Mouse (Mus musculus) stomach, embryonic 14.5 days (tissue): ENCODE results near the gene Trp53tg5. TPM values are rescaled to one million over a fixed set of nuclear protein-coding genes. Genes with fewer than 3 reads are reported as not detected.
A peak's percentile ranks its signal among the peaks of the same experiment; 100 is the strongest.

Source experiments
- ATAC-seq: fragments of 200-750 bp; cut with Nextera tagmentation; 2 replicates; pipeline ENCODE4 v1.8.0; 2017; ENCODE audit warnings: low read depth, moderate TSS enrichment; ENCODE audit not compliant: insufficient number of reproducible peaks, insufficient read depth, low FRiP score
- H3K27ac ChIP-seq: fragments of 300-500 bp; sonication (generic); 2 replicates; pipeline ENCODE4 v1.5.1; 2014; ENCODE audit warnings: mild to moderate bottlenecking, low read length, moderate library complexity, mixed read lengths
- H3K27me3 ChIP-seq: fragments of 300-500 bp; sonication (generic); 2 replicates; pipeline ENCODE4 v1.6.1; 2014; ENCODE audit warnings: low read length, control low read depth, mixed read lengths; ENCODE audit not compliant: control insufficient read depth, insufficient read depth
- H3K36me3 ChIP-seq: fragments of 300-500 bp; sonication (generic); 2 replicates; pipeline ENCODE4 v1.6.1; 2014; ENCODE audit warnings: mild to moderate bottlenecking, control low read depth, low read length, moderate library complexity, mixed read lengths; ENCODE audit not compliant: control insufficient read depth, insufficient read depth
- H3K4me1 ChIP-seq: fragments of 300-500 bp; sonication (generic); 2 replicates; pipeline ENCODE4 v1.6.1; 2014; ENCODE audit warnings: low read length, control low read depth, mixed read lengths; ENCODE audit not compliant: control insufficient read depth, insufficient read depth
- H3K4me2 ChIP-seq: fragments of 300-500 bp; sonication (generic); replicated peaks from 2 replicates; pipeline ENCODE4 v1.6.1; 2014; ENCODE audit warnings: low read depth, low read length, control low read depth
- H3K4me3 ChIP-seq: fragments of 300-500 bp; sonication (generic); 2 replicates; pipeline ENCODE4 v1.5.1; 2014; ENCODE audit warnings: low read depth, low read length, control low read depth
- H3K9ac ChIP-seq: fragments of 300-500 bp; sonication (generic); replicated peaks from 2 replicates; pipeline ENCODE4 v1.6.1; 2014; ENCODE audit warnings: low read depth, mild to moderate bottlenecking, control low read depth, low read length, moderate library complexity, mixed read lengths
- H3K9me3 ChIP-seq: fragments of 300-500 bp; sonication (generic); 2 replicates; pipeline ENCODE4 v1.6.1; 2016; ENCODE audit warnings: low read depth, low read length, control low read depth; ENCODE audit not compliant: control insufficient read depth
- WGBS: fragments of 180-500 bp; shearing (Covaris S2); extraction: QIAGEN DNeasy Blood & Tissue Kit; methylation state at CpG from one replicate; pipeline ENCODE4 v1.1.7; 2014; 5-methylcytosine and 5-hydroxymethylcytosine counted together
- polyA plus RNA-seq: library from polyadenylated mRNA; unstranded; fragments of >200 nt; fragmentation: Nextera tagmentation; extraction: Ambion mirVana; gene quantifications from 2 replicates; pipeline ENCODE4 v1.2.1, GENCODE M21; 2014

Trp53tg5 gene
- polyA plus RNA-seq, 1 experiment from 2014 or later, result not detected

DNA sequence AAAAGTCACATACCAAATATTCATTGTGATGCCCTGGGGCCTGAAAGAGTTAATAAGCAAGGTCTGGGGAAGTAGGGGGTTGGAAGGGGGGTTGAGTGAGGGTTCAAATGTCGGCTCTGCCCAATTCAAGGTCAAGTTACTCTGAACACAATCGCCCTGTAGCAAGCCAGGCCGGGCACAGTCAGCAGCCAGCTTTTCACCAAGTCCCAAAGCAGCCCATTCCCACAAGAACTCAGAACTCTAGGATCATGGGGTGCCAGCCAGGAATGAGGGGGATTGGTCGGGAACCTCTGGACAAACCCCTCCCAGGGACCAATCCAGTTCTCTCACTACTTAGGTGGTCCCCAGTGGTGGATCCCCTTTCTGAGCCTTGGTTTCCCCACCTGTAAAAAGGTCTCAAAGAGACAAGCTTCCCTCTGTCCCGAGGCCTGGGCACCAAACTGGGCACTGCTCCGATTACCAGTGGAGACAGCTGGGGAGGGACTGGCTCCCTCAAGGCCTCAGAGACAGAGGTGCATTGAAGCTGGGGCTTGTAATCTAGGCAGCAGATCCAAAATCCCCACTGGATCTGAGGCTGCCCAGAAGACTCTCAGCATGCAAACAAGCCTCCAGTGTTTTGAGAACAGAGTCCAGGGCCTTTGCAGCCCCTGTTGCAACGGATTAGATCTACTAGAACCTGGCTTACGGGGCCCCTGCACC, 37.2 kb downstream of the Trp53tg5 start:
- H3K4me1 ChIP-seq, result peaks cover 77% of the 10 kb centered on the region
- H3K27ac ChIP-seq, result peak overlapping the region; percentile 82
- 25% methylated on average over 8 of the region's 8 CpGs for WGBS
- H3K36me3 ChIP-seq, result no peaks in the 10 kb centered on the region
- ATAC-seq, result no peak
- H3K27me3 ChIP-seq, result no peaks in the 10 kb centered on the region
- 0 out of 2 replicates have a peak overlapping the region, but pooled peaks have one; percentile 10 for H3K9ac ChIP-seq
- no peak overlapping the region for H3K4me3 ChIP-seq
- H3K9me3 ChIP-seq, result no peaks in the 10 kb centered on the region
- peak overlapping the region; percentile 26 for H3K4me2 ChIP-seq

DNA sequence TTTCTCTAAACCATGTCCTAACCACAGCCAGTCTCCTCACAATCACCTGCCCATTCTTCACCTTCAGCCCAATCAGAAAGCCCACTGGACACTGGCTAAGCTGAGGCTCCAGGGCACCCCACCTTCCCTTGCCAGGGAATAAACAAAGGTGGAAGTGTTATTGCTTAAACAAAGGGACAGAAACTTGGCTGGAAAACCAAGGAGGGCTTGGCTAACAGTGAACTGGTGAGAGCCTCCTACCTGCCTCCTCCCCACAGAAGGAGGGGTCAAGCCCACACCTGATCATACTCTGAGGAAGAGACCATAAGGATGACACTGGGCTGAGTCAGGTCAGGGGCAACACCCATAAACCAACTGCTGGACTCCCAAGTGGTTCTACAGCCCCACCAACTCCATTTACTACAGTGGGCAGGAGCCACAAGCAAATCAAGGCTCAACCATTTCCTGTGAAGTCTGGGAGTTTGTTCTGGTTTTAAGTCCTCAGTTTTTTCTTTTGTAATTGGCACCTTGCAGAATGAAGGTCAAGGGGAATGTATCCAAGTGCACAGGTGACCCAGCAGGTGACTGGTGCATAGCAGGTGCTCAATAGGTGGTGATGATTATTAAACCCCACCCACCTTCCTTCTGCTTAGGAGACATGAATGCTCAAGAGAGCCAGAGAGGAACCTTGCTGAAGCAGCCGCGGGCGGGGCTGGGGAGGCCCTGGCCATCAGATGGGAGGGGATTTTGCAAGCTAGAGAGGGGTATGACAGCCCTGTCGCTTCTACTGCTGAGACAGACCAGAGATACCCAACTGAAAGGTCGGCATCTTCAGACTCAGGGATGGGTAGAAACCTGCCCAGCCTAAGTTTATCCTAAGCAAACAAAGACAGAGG, 38.1 kb downstream of the Trp53tg5 start:
- Histone ChIP-seq H3K9ac (no peak overlapping the region), H3K9me3 (no peaks in the 10 kb centered on the region), H3K4me3 (no peak overlapping the region), H3K36me3 (no peaks in the 10 kb centered on the region), H3K4me2 (no peak overlapping the region), H3K27me3 (no peaks in the 10 kb centered on the region), H3K4me1 (peaks cover 85% of the 10 kb centered on the region), H3K27ac (peak overlapping the region; percentile 82; the same call in 1 of the 2 replicates)
- 35% methylated on average over 5 of the region's 5 CpGs for WGBS
- no peak for ATAC-seq

DNA sequence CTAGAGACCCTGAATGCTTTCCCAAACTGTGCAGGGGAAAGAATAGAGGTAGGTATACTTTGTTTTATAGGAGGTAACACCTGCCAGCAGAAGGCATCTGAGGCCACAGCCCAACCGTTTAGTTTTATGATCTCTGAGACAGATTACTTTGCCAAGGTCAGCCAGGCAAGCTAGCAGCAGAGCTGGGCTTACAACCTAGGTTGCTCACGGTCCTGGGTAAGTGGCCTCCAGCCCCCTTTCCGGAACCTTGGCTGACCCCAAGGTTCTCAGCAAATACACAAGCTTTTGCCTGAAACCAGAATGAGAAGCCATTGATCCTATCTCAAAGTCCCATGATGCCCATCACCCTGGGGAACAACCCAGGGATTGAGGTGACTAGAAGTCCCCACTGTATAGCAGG, 38.8 kb downstream of the Trp53tg5 start:
- Histone ChIP-seq H3K27me3 (no peaks in the 10 kb centered on the region), H3K27ac (peak overlapping the region; percentile 41; the same call in 1 of the 2 replicates), H3K9me3 (no peaks in the 10 kb centered on the region), H3K4me2 (no peak overlapping the region), H3K36me3 (0 out of 2 replicates have a peak, but pooled peaks cover under 1% of the 10 kb centered on the region), H3K4me3 (no peak overlapping the region), H3K9ac (no peak overlapping the region), H3K4me1 (peaks cover 82% of the 10 kb centered on the region)
- WGBS, result 47% methylated on average over 3 of the region's 3 CpGs
- ATAC-seq, result no peak

DNA sequence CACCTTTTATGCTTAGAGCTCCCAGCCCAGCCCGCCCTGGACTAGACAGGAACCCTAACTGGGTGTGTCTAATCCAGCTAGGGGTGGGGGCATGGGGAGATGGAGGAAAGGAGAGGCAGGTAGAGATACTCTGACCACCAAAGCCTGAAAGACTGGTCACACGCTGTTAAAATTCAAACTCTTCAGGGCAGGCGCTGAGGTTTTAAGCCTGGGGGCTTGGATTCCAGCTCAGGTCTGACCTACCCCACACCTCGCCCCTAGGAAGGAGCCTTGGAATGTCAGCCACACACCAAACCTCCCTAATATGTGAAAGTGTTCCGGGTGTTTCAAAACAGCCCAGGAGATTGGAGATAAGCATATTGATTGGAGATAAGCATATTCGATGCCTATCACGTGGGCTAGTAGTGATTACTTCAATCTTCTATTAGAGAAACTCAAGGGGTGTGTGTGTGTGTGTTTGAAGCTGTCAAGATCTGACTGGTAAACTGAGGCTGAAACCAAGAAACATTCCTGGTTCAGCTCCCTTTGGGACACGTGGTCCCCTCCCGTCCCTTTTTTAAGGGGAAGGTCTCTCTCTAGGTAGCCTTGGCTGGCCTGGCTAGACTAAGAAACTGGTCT, 40.1 kb downstream of the Trp53tg5 start:
- 69% methylated on average over 9 of the region's 9 CpGs for WGBS
- Histone ChIP-seq H3K27ac (peak overlapping the region; percentile 64; the same call in 1 of the 2 replicates), H3K36me3 (0 out of 2 replicates have a peak, but pooled peaks cover 4% of the 10 kb centered on the region), H3K27me3 (no peaks in the 10 kb centered on the region), H3K9me3 (no peaks in the 10 kb centered on the region), H3K9ac (no peak overlapping the region), H3K4me1 (peaks cover 73% of the 10 kb centered on the region), H3K4me3 (no peak overlapping the region), H3K4me2 (no peak overlapping the region)
- no peak for ATAC-seq

DNA sequence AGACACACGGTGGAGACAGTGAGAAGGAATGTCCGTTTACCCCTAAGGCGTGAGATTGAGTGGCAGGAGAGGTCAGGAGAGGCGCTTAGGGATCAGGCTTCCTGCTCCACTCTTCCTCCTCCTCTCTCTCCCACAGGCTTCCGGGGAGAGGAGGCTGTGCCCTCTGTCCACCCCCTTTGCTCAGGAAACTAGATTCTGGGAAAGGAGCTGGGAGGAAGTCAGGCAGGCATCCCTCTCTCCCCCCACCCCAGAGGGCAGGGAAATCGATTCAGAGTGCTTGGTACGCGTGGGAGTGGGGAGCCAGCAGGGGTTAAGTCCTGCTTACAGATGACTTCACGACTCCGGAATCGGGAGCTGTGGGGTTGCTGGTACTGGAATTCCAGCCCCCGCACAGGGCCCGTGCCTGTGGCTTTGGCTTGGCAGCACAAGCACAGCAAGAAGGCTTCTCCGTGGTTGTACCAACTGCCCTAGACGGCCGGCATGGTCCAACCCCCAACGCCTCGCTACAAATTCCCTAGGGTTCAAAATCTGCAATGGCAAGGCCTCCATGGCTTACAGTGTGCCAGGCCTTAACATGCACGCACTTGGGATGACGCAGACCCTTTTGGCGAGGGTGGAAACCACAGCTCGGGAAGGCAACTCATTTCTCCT, 40.9 kb downstream of the Trp53tg5 start:
- 17% methylated on average over 22 of the region's 22 CpGs for WGBS
- ATAC-seq, result no peak
- Histone ChIP-seq H3K9ac (no peak overlapping the region; the same call in 1 of the 2 replicates), H3K4me1 (peaks cover 70% of the 10 kb centered on the region), H3K9me3 (no peaks in the 10 kb centered on the region), H3K27me3 (no peaks in the 10 kb centered on the region), H3K27ac (peak overlapping the region; percentile 64), H3K4me3 (no peak overlapping the region), H3K4me2 (peak overlapping the region; percentile 15), H3K36me3 (0 out of 2 replicates have a peak, but pooled peaks cover 4% of the 10 kb centered on the region)

DNA sequence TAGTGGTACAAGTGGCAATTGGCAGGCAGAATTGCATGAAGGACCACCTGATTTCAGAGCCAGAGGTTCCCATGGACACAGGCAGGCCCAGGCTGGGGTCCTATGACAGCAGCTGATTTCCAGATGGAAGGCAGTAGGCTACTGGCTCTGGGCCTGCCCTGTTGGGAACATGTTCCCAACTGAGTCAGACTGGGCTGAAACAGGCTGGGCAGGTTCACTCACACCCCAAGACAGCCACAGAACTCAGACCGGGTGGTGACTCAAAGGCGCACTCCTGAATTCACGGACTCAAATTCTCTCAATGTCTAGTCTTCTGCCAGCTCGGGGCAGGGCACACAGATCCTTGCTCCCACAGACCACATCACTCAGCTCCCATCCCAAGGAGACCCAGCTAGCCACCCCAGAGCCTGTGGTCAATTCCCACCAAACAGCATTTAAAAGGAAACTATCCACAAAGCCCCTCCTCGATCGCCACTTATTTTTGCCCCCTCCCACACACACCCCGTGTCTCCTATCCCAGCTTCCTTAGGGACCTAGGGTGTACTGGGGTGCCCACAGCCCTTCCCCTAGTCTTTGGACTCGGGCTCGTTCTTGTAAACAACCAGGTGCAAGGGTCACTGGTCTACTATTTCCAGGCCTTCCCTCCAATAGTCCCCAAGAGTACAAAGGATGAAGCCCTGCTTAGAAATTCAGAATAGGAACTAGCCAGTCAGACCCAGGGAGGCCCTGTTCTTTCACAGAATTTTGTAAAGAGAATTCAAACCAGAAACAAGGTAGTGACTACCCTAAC, 41.7 kb downstream of the Trp53tg5 start:
- WGBS, result 53% methylated on average over 9 of the region's 9 CpGs
- ATAC-seq, result 0 out of 2 replicates have a peak, but pooled peaks have one; percentile 30
- peaks cover 64% of the 10 kb centered on the region for H3K4me1 ChIP-seq

DNA sequence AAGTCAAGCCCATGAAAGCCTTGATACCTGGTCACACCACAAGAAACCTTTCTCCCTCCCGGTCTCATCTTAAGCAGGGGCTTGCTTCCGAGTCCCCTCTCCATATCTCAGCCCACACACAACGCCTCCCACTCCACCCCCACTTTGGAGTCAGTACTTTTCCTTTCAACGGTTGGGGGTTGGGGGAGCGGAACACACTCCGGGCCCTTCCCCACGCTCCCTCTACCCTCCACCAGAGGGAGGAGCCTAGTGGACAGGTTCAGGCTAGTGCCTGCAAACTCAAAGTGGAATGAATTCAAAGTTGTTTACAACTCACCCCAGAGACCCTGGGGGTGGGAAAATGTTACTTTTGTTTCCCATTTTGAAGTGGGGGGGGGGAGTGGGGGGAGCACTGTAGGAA, 42.8 kb downstream of the Trp53tg5 start:
- Histone ChIP-seq H3K9ac (no peak overlapping the region), H3K27ac (peak overlapping the region; percentile 0; the same call in 1 of the 2 replicates), H3K4me2 (peak overlapping the region; percentile 15; the same call in 1 of the 2 replicates), H3K4me1 (peaks cover 55% of the 10 kb centered on the region), H3K36me3 (peaks cover 15% of the 10 kb centered on the region; the same call in 1 of the 2 replicates), H3K27me3 (no peaks in the 10 kb centered on the region), H3K9me3 (no peaks in the 10 kb centered on the region), H3K4me3 (0 out of 2 replicates have a peak overlapping the region, but pooled peaks have one; percentile 1)
- ATAC-seq, result 0 out of 2 replicates have a peak, but pooled peaks have one; percentile 37
- 8% methylated on average over 7 of the region's 7 CpGs for WGBS

More for the DNA sequence above, 41.7 kb downstream of the Trp53tg5 start:
- Histone ChIP-seq H3K27me3 (no peaks in the 10 kb centered on the region), H3K36me3 (peaks cover 7% of the 10 kb centered on the region; the same call in 1 of the 2 replicates), H3K9ac (no peak overlapping the region), H3K9me3 (no peaks in the 10 kb centered on the region), H3K4me2 (peak overlapping the region; percentile 15; the same call in 1 of the 2 replicates), H3K27ac (peak overlapping the region; percentile 64), H3K4me3 (no peak overlapping the region)
